Mouse (Mus musculus) limb, embryonic 11.5 days (tissue): ENCODE measurements at regions not wholly inside any gene's neighbourhood (a gene's known extent, or its start where the extent isn't known, plus 50 kb on each side); places are given as distances from the start of the nearest gene placed in this dataset.

ENCODE experiments used
- ATAC-seq: fragments of 200-750 bp; cut with Nextera tagmentation; 2 replicates; pipeline ENCODE4 v1.8.0; 2017; ENCODE audit warnings: low read depth; ENCODE audit not compliant: insufficient number of reproducible peaks, low FRiP score, low TSS enrichment
- DNase-seq: peaks from one replicate; pipeline ENCODE4 v3.0.0-alpha.2; 2015; ENCODE audit warnings: low spot score
- H3K27ac ChIP-seq: fragments of 300-500 bp; sonication (generic); replicated peaks from 2 replicates; pipeline ENCODE4 v1.5.1; 2014; ENCODE audit warnings: low read depth, mild to moderate bottlenecking, low read length
- H3K27me3 ChIP-seq: fragments of 300-500 bp; sonication (generic); 2 replicates; pipeline ENCODE4 v1.6.1; 2014; ENCODE audit warnings: mild to moderate bottlenecking, low read length, mixed read lengths; ENCODE audit not compliant: control insufficient read depth, insufficient read depth
- H3K36me3 ChIP-seq: fragments of 300-500 bp; sonication (generic); 2 replicates; pipeline ENCODE4 v1.6.1; 2014; ENCODE audit warnings: mild to moderate bottlenecking, low read length, moderate library complexity, mixed read lengths; ENCODE audit not compliant: control insufficient read depth, insufficient read depth
- H3K4me1 ChIP-seq: fragments of 300-500 bp; sonication (generic); 2 replicates; pipeline ENCODE4 v1.6.1; 2014; ENCODE audit warnings: low read length, mixed read lengths; ENCODE audit not compliant: control insufficient read depth, insufficient read depth
- H3K4me2 ChIP-seq: fragments of 300-500 bp; sonication (generic); 2 replicates; pipeline ENCODE4 v1.6.1; 2014; ENCODE audit warnings: low read depth, mild to moderate bottlenecking, moderate library complexity; ENCODE audit not compliant: severe bottlenecking
- H3K4me3 ChIP-seq: fragments of 300-500 bp; sonication (generic); 2 replicates; pipeline ENCODE4 v1.5.1; 2014; ENCODE audit warnings: low read depth, low read length
- H3K9ac ChIP-seq: fragments of 300-500 bp; sonication (generic); 2 replicates; pipeline ENCODE4 v1.6.1; 2014; ENCODE audit warnings: mild to moderate bottlenecking, low read length
- H3K9me3 ChIP-seq: fragments of 300-500 bp; sonication (generic); 2 replicates; pipeline ENCODE4 v1.6.1; 2016; ENCODE audit warnings: low read length; ENCODE audit not compliant: control insufficient read depth
- WGBS: fragments of 180-500 bp; shearing (Covaris S2); extraction: QIAGEN DNeasy Blood & Tissue Kit; methylation state at CpG from one replicate; pipeline ENCODE4 v1.1.7; 2014; 5-methylcytosine and 5-hydroxymethylcytosine counted together

GRCm38 (mm10) chr16:24043779-24044178, 55.1 kb upstream of the Bcl6 start:
- Histone ChIP-seq H3K9me3 (no peaks in the 10 kb centered on the region), H3K4me1 (no peaks in the 10 kb centered on the region), H3K27me3 (no peaks in the 10 kb centered on the region), H3K9ac (no peak overlapping the region), H3K4me2 (no peak overlapping the region), H3K36me3 (no peaks in the 10 kb centered on the region), H3K27ac (no peak overlapping the region), H3K4me3 (no peak overlapping the region)
- 80% methylated on average over 4 of the region's 4 CpGs for WGBS
- DNase-seq = no peak
- ATAC-seq = no peak

- H3K9ac ChIP-seq = no peak overlapping the region
- WGBS = 93% methylated on average over 3 of the region's 3 CpGs
- H3K27me3 ChIP-seq = no peaks in the 10 kb centered on the region
- no peak for DNase-seq
- no peak overlapping the region for H3K4me3 ChIP-seq
- no peak overlapping the region for H3K4me2 ChIP-seq
- no peaks in the 10 kb centered on the region for H3K36me3 ChIP-seq
- H3K4me1 ChIP-seq = no peaks in the 10 kb centered on the region
- no peak overlapping the region for H3K27ac ChIP-seq
- no peak for ATAC-seq
- no peaks in the 10 kb centered on the region for H3K9me3 ChIP-seq
These were observed 54.3 kb upstream of the Bcl6 start for GRCm38 (mm10) chr16:24042977-24043376.

GRCm38 (mm10) chr16:24042216-24042615, 53.6 kb upstream of the Bcl6 start:
- H3K36me3 ChIP-seq = no peaks in the 10 kb centered on the region
- H3K9ac ChIP-seq = no peak overlapping the region
- DNase-seq (no peak), ATAC-seq (no peak)
- no peak overlapping the region for H3K27ac ChIP-seq
- no peak overlapping the region for H3K4me2 ChIP-seq
- H3K4me1 ChIP-seq = no peaks in the 10 kb centered on the region
- no peaks in the 10 kb centered on the region for H3K27me3 ChIP-seq
- 90% methylated on average over 2 of the region's 2 CpGs for WGBS
- H3K9me3 ChIP-seq = no peaks in the 10 kb centered on the region
- H3K4me3 ChIP-seq = no peak overlapping the region

- no peak overlapping the region for H3K9ac ChIP-seq
- H3K36me3 ChIP-seq = no peaks in the 10 kb centered on the region
- WGBS = 88% methylated on average over 2 of the region's 2 CpGs
- H3K9me3 ChIP-seq = no peaks in the 10 kb centered on the region
- DNase-seq = no peak
- no peak for ATAC-seq
- H3K27ac ChIP-seq = no peak overlapping the region
- H3K27me3 ChIP-seq = no peaks in the 10 kb centered on the region
- no peak overlapping the region for H3K4me2 ChIP-seq
- H3K4me1 ChIP-seq = no peaks in the 10 kb centered on the region
- H3K4me3 ChIP-seq = no peak overlapping the region
These were observed 52.8 kb upstream of the Bcl6 start for GRCm38 (mm10) chr16:24041403-24041802.

GRCm38 (mm10) chr16:24039765-24040164, 51.1 kb upstream of the Bcl6 start:
- WGBS = 91% methylated on average over 4 of the region's 4 CpGs
- no peaks in the 10 kb centered on the region for H3K4me1 ChIP-seq
- H3K27ac ChIP-seq = no peak overlapping the region
- DNase-seq (no peak), ATAC-seq (no peak)
- no peaks in the 10 kb centered on the region for H3K36me3 ChIP-seq
- no peak overlapping the region for H3K4me3 ChIP-seq
- no peaks in the 10 kb centered on the region for H3K27me3 ChIP-seq
- no peak overlapping the region for H3K4me2 ChIP-seq
- no peak overlapping the region for H3K9ac ChIP-seq
- no peaks in the 10 kb centered on the region for H3K9me3 ChIP-seq
